Mouse (Mus musculus) neutrophil, adult 83 days (primary cell): ENCODE measurements around the gene Drp2. TPM values are rescaled to one million over a fixed set of nuclear protein-coding genes. Genes with fewer than 3 reads are reported as not detected.

Experiments used
- total RNA-seq, 2 experiments: library from RNA; stranded (reverse); gene quantifications; one replicate each; pipeline ENCODE4 v1.2.4; 2023

Gene Drp2
- total RNA-seq, result under 1 TPM; 0.29 to 0.42 TPM

GRCm38 (mm10) chrX:134403863-134404583 lies at the start of gene Drp2:
TSS of gene Drp2 (plus strand) at chrX:134404551.

GRCm38 (mm10) chrX:134476290-134476689 lies 71.9 kb downstream of the Drp2 start, which contains the start of gene Taf7l:
TSS of gene Taf7l (minus strand) at chrX:134476490.

Other genes starting within 250 kb of the Drp2 start
- gene Xkrx, start 242.5 kb upstream of the Drp2 start, total RNA-seq, result under 1 TPM; 0.11 to 0.60 TPM
- gene Arl13a, start 217.1 kb upstream of the Drp2 start, total RNA-seq, result not detected
- gene Nox1, start 182.6 kb upstream of the Drp2 start, total RNA-seq, result not detected
- 10 to 100 TPM; 14.6 to 16.4 TPM for gene Trmt2b, start 127.6 kb upstream of the Drp2 start, total RNA-seq
- gene Tmem35a, start 109.3 kb upstream of the Drp2 start, total RNA-seq, result not detected
- gene Cenpi, start 96.5 kb upstream of the Drp2 start, total RNA-seq, result 10 to 100 TPM; 11.2 to 13.1 TPM
- not detected for gene Taf7l, start 71.9 kb downstream of the Drp2 start, total RNA-seq
- 10 to 100 TPM; 13.0 to 13.5 TPM for gene Timm8a1, start 137.3 kb downstream of the Drp2 start, total RNA-seq
- gene Btk, start 179.0 kb downstream of the Drp2 start, total RNA-seq, result 10 to 100 TPM; 67.8 to 68.8 TPM
- gene Rpl36a, start 181.1 kb downstream of the Drp2 start, total RNA-seq, result 100 to 1,000 TPM; 175 to 194 TPM
- gene Gla, start 196.6 kb downstream of the Drp2 start, total RNA-seq, result 10 to 100 TPM; 49.5 to 63.5 TPM
- 10 to 100 TPM; 80.1 to 88.1 TPM for gene Hnrnph2, start 196.6 kb downstream of the Drp2 start, total RNA-seq